Mouse (Mus musculus) liver, embryonic 14.5 days (tissue): ENCODE results near the gene D330045A20Rik. TPM values are rescaled to one million over a fixed set of nuclear protein-coding genes. Genes with fewer than 3 reads are reported as not detected.

ENCODE experiments used
- ATAC-seq: fragments of 200-750 bp; cut with Nextera tagmentation; 2 replicates; pipeline ENCODE4 v1.8.0; 2017; ENCODE audit warnings: moderate number of reproducible peaks, mild to moderate bottlenecking, moderate library complexity; ENCODE audit not compliant: insufficient read depth
- DNase-seq, 3 experiments: peaks; one replicate each; pipeline ENCODE4 v3.0.0-alpha.2; 2012 to 2013; ENCODE audit warnings: low read depth in 3 of 3, low spot score in 3 of 3
- H3K27ac ChIP-seq: fragments of 300-500 bp; sonication (generic); 2 replicates; pipeline ENCODE4 v1.5.1; 2014; ENCODE audit warnings: moderate library complexity, mild to moderate bottlenecking, control low read depth, inconsistent platforms
- H3K27me3 ChIP-seq: fragments of 300-500 bp; sonication (generic); 2 replicates; pipeline ENCODE4 v1.6.1; 2014; ENCODE audit warnings: mild to moderate bottlenecking, low read length, moderate library complexity; ENCODE audit not compliant: control insufficient read depth, insufficient read depth
- H3K36me3 ChIP-seq: fragments of 300-500 bp; sonication (generic); replicated peaks from 2 replicates; pipeline ENCODE4 v1.6.1; 2014; ENCODE audit warnings: low read depth; ENCODE audit not compliant: control insufficient read depth, insufficient read depth
- H3K4me1 ChIP-seq, 2 experiments: fragments of 200-500 bp in 1 of 2; fragments of 300-500 bp in 1 of 2; sonication (generic) in 1 of 2; replicated peaks; 2 replicates each; pipeline ENCODE4 v1.6.1; 2012 to 2014; ENCODE audit warnings: antibody characterized with exemption in 1 of 2, inconsistent platforms in 1 of 2, low read length in 1 of 2; ENCODE audit not compliant: control insufficient read depth in 2 of 2, insufficient read depth in 2 of 2
- H3K4me2 ChIP-seq: fragments of 300-500 bp; sonication (generic); 2 replicates; pipeline ENCODE4 v1.6.1; 2014; ENCODE audit warnings: low read depth, mild to moderate bottlenecking, control low read depth, moderate library complexity
- H3K4me3 ChIP-seq, 2 experiments: fragments of 200-500 bp in 1 of 2; fragments of 300-500 bp in 1 of 2; sonication (generic) in 1 of 2; 2 replicates each; pipeline ENCODE4 v1.5.1; 2012 to 2014; ENCODE audit warnings: low read depth in 2 of 2, low read length in 2 of 2, mild to moderate bottlenecking in 2 of 2, control low read depth in 1 of 2, inconsistent platforms in 1 of 2, moderate library complexity in 1 of 2; ENCODE audit not compliant: insufficient read depth in 1 of 2
- H3K9ac ChIP-seq: fragments of 300-500 bp; sonication (generic); replicated peaks from 2 replicates; pipeline ENCODE4 v1.6.1; 2014; ENCODE audit warnings: mild to moderate bottlenecking, control low read depth, moderate library complexity
- H3K9me3 ChIP-seq: fragments of 300-500 bp; sonication (generic); 2 replicates; pipeline ENCODE4 v1.6.1; 2016; ENCODE audit warnings: low read length, mixed read lengths; ENCODE audit not compliant: control insufficient read depth
- CTCF ChIP-seq: IDR thresholded peaks from 2 replicates; pipeline ENCODE4 v1.5.1; 2016; ENCODE audit warnings: antibody characterized with exemption, low read depth, control low read depth
- EP300 ChIP-seq: IDR thresholded peaks from 2 replicates; pipeline ENCODE4 v1.6.1; 2016; ENCODE audit warnings: antibody characterized with exemption, low read depth
- WGBS: fragments of 180-500 bp; shearing (Covaris S2); extraction: QIAGEN DNeasy Blood & Tissue Kit; methylation state at CpG from one replicate; pipeline ENCODE4 v1.1.7; 2014; ENCODE audit not compliant: insufficient replicate concordance; 5-methylcytosine and 5-hydroxymethylcytosine counted together
- polyA plus RNA-seq, 2 experiments: library from polyadenylated mRNA; depleted of rRNA in 1 of 2; stranded (reverse) in 1 of 2; unstranded in 1 of 2; fragments of >200 nt; fragmentation: Nextera tagmentation in 1 of 2; extraction: Ambion mirVana in 1 of 2; gene quantifications; 2 replicates each; pipeline versions ENCODE4 v1.2.1 to v1.2.3; 2012 to 2014

D330045A20Rik gene
- polyA plus RNA-seq, 2 experiments: 0.46 to 1.2 TPM

GRCm38 (mm10) chrX:139543726-139544125, 63.6 kb downstream of the D330045A20Rik start:
- Histone ChIP-seq H3K27me3 (no peaks in the 10 kb centered on the region), H3K9ac (no peak overlapping the region), H3K9me3 (no peaks in the 10 kb centered on the region), H3K4me1 (no peaks in the 10 kb centered on the region), H3K27ac (no peak overlapping the region), H3K4me3 (no peak overlapping the region), H3K36me3 (no peaks in the 10 kb centered on the region), H3K4me2 (no peak overlapping the region)
- ATAC-seq (no peak), DNase-seq (no peak)
- TF ChIP-seq CTCF: no peak
- TF ChIP-seq EP300: no peak
- WGBS: 63% methylated on average over 7 of the region's 7 CpGs

- Histone ChIP-seq H3K36me3 (no peaks in the 10 kb centered on the region), H3K9ac (no peak overlapping the region), H3K27me3 (no peaks in the 10 kb centered on the region), H3K4me2 (no peak overlapping the region), H3K27ac (no peak overlapping the region), H3K4me1 (no peaks in the 10 kb centered on the region), H3K4me3 (no peak overlapping the region), H3K9me3 (no peaks in the 10 kb centered on the region)
- WGBS: 64% methylated on average over 5 of the region's 5 CpGs
- DNase-seq (no peak), ATAC-seq (no peak)
- TF ChIP-seq EP300: no peak
- TF ChIP-seq CTCF: no peak
These were observed 70.3 kb downstream of the D330045A20Rik start for GRCm38 (mm10) chrX:139550456-139550855.

GRCm38 (mm10) chrX:139552090-139552489, 71.9 kb downstream of the D330045A20Rik start:
- no peak for TF ChIP-seq EP300
- TF ChIP-seq CTCF: no peak
- Histone ChIP-seq H3K4me3 (no peak overlapping the region), H3K9me3 (no peaks in the 10 kb centered on the region), H3K4me1 (no peaks in the 10 kb centered on the region), H3K27me3 (no peaks in the 10 kb centered on the region), H3K4me2 (no peak overlapping the region), H3K27ac (no peak overlapping the region), H3K36me3 (no peaks in the 10 kb centered on the region), H3K9ac (no peak overlapping the region)
- DNase-seq (no peak), ATAC-seq (no peak)
- WGBS: 54% methylated on average over 2 of the region's 2 CpGs

- peak; percentile 82 for ATAC-seq
- Histone ChIP-seq H3K9ac (no peak overlapping the region), H3K27me3 (no peaks in the 10 kb centered on the region), H3K9me3 (no peaks in the 10 kb centered on the region), H3K4me2 (peak overlapping the region; percentile 36), H3K4me3 (no peak overlapping the region), H3K4me1 (peaks cover 0 to 6% of the 10 kb centered on the region in 2 experiments; a peak in 2 of 4 replicates), H3K36me3 (no peaks in the 10 kb centered on the region), H3K27ac (no peak overlapping the region)
- DNase-seq: peak in 2 of 3 experiments; percentile 11 to 20
- WGBS: 45% methylated on average over 5 of the region's 5 CpGs
- no peak for TF ChIP-seq CTCF
- peak; percentile 63 for TF ChIP-seq EP300
These were observed 82.2 kb downstream of the D330045A20Rik start for GRCm38 (mm10) chrX:139562255-139562924.

- Histone ChIP-seq H3K4me3 (no peak within 1 kb of the TSS), H3K36me3 (no peaks in the 10 kb centered on the region), H3K4me1 (peaks cover 0 to 6% of the 10 kb centered on the region in 2 experiments; a peak in 2 of 4 replicates), H3K27ac (no peak within 1 kb of the TSS), H3K9ac (no peak within 1 kb of the TSS), H3K27me3 (no peaks in the 10 kb centered on the region), H3K9me3 (no peaks in the 10 kb centered on the region), H3K4me2 (peak within 1 kb of the TSS; percentile 36)
- 52% methylated on average over 8 of the region's 8 CpGs for WGBS
- TF ChIP-seq EP300 (0 out of 2 replicates have a peak, but pooled peaks have one; percentile 22), CTCF (no peak)
- peak; percentile 53; the same call in 1 of the 2 replicates for ATAC-seq
- DNase-seq: no peak
These were observed 82.8 kb downstream of the D330045A20Rik start, which contains the start of gene Rnf128 for GRCm38 (mm10) chrX:139562925-139563461. Gene Rnf128, plus strand, starts transcription at chrX:139563316.
